Mouse (Mus musculus) monocyte, adult 5-6 weeks (primary cell): ENCODE data around the gene Csmd2. TPM values are rescaled to one million over a fixed set of nuclear protein-coding genes. Genes with fewer than 3 reads are reported as not detected.
"Not testable (repeated sequence)": the region's sequence is repeated elsewhere in the genome, so short reads cannot be mapped to it uniquely, and the experiment has no call there.

Experiments used
- ATAC-seq: fragments of 153-309, 156-312 bp; replicated peaks from 2 replicates; pipeline ENCODE4 v1.8.0; 2017; ENCODE audit warnings: mild to moderate bottlenecking; ENCODE audit not compliant: low TSS enrichment, insufficient number of reproducible peaks, severe bottlenecking, poor library complexity, low FRiP score
- total RNA-seq: library from RNA; stranded (forward); fragments of 200-1000, 200-491, 200-594 nt; gene quantifications from 3 replicates; pipeline ENCODE4 v1.2.3, GENCODE M21; 2017

The Csmd2 gene
- total RNA-seq, 1 experiment from 2014 or later, result not detected

- no peak for ATAC-seq
These were observed 512.3 kb downstream of the Csmd2 start for GRCm38 (mm10) chr4:128499980-128500379.

- no peak for ATAC-seq
These were observed 519.2 kb downstream of the Csmd2 start for GRCm38 (mm10) chr4:128506878-128507277.

GRCm38 (mm10) chr4:128509885-128510284, 522.2 kb downstream of the Csmd2 start:
- ATAC-seq, result no peak

GRCm38 (mm10) chr4:128514496-128514895, 526.8 kb downstream of the Csmd2 start:
- ATAC-seq, result no peak

GRCm38 (mm10) chr4:128521276-128521675, 533.6 kb downstream of the Csmd2 start:
- ATAC-seq, result no peak

GRCm38 (mm10) chr4:128543378-128543777, 555.7 kb downstream of the Csmd2 start:
- ATAC-seq, result no peak

GRCm38 (mm10) chr4:128543956-128544486, 556.4 kb downstream of the Csmd2 start:
- not testable (repeated sequence) for ATAC-seq

- ATAC-seq, result no peak
These were observed 563.1 kb downstream of the Csmd2 start for GRCm38 (mm10) chr4:128550756-128551155.

GRCm38 (mm10) chr4:128554198-128554597, 566.5 kb downstream of the Csmd2 start:
- ATAC-seq, result no peak

GRCm38 (mm10) chr4:128560327-128560726, 572.7 kb downstream of the Csmd2 start:
- no peak for ATAC-seq

- no peak for ATAC-seq
These were observed 588.2 kb downstream of the Csmd2 start for GRCm38 (mm10) chr4:128575811-128576210.

- 0 out of 2 replicates have a peak, but pooled peaks have one; percentile 48 for ATAC-seq
These were observed 591.5 kb downstream of the Csmd2 start for GRCm38 (mm10) chr4:128579182-128579581.

GRCm38 (mm10) chr4:128593286-128593685, 605.6 kb downstream of the Csmd2 start:
- no peak for ATAC-seq

GRCm38 (mm10) chr4:128594062-128594461, 606.4 kb downstream of the Csmd2 start:
- no peak for ATAC-seq

- ATAC-seq, result no peak
These were observed 610.3 kb downstream of the Csmd2 start for GRCm38 (mm10) chr4:128597801-128598560.

GRCm38 (mm10) chr4:128606586-128606985, 618.9 kb downstream of the Csmd2 start:
- no peak for ATAC-seq

- ATAC-seq, result no peak
These were observed 620.0 kb downstream of the Csmd2 start for GRCm38 (mm10) chr4:128607661-128608060.

GRCm38 (mm10) chr4:128609276-128609924, 621.7 kb downstream of the Csmd2 start:
- ATAC-seq, result no peak

GRCm38 (mm10) chr4:128609925-128610402, 622.3 kb downstream of the Csmd2 start, which contains the start of gene Zscan20:
TSS of gene Zscan20 (minus strand) at chr4:128610098.
- peak; percentile 97 for ATAC-seq

GRCm38 (mm10) chr4:128610706-128611105, 623.0 kb downstream of the Csmd2 start:
- ATAC-seq, result no peak
